Mouse (Mus musculus): Measurements from ENCODE around the gene AY761185. TPM values are rescaled to one million over a fixed set of nuclear protein-coding genes. Genes with fewer than 3 reads are reported as not detected.

Gene AY761185
- not detected for polyA plus RNA-seq (2015; fragmentation: Illumina TruSeq; extraction: RNeasy Lipid Tissue Mini Kit (QIAGEN cat#74804); ENCODE audit: insufficient read depth, low read depth, low replicate concordance)

DNA sequence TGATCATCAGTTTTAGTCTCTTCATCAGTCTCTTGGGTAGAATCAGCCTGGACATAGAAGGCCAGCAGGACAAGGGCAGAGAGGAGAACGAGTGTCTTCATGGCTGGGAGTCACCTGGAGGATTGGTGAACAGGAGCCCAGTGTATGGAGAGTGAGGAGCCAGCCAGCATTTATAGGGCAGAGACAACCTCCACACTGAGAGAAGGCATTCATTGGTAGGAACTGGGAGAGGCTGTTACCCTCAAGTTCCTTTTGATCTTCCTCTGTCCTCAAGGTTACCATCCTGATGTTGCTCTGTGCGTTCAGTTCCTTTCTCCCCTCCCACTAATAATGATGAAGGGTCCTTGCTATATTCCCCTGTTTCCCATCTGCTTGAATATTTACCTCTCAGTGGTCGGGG lies at the start of gene AY761185:
TSS of gene AY761185 (minus strand) at position 101 of the 400 bp plus-strand sequence.

DNA sequence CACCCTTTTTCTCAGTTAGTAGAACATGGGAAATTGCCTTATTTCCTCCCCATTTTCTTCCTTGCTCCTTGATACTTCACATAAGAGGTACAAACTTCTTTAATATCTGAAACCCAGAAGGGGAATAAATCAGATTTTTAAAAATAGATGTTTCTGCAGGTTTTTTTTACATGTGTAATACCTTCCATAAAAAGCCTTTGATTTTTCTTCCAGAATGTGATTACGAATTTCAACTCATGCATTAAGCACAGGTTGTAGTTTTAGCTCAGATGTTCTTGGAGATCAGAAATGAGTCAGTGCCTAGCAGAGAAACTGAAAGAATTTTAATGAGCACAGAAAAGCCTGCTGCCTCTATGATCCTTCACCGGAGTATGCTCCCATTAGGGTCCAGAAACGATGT lies 22.5 kb downstream of the AY761185 start, which contains the start of gene Gm6040:
TSS of gene Gm6040 (minus strand) at position 101 of the 400 bp plus-strand sequence.

DNA sequence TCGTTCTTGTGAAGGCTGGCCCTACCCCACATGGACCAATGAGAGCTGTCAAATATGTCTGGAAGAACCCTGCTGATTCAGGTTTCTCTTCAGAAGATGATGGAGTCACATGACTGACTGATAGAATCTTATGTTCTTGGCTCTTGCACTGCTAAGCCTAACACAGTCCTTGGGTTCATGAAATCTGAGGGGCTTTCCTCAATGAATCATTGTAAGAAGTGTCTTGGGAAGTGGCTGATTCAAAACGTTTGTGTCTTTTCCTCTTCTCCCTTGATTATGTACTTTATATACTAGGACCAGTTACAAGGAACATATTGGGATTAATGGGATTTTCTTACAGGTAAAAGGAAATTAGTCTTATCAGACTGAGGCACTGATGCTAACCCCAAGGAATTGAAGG lies 42.0 kb downstream of the AY761185 start, which contains the start of gene Gm15056:
TSS of gene Gm15056 (minus strand) at position 101 of the 400 bp plus-strand sequence.

Other genes starting within 250 kb of the AY761185 start
- not detected for gene Defb33, start 52.0 kb downstream of the AY761185 start, polyA plus RNA-seq (2015; fragmentation: Illumina TruSeq; extraction: RNeasy Lipid Tissue Mini Kit (QIAGEN cat#74804); ENCODE audit: insufficient read depth, low read depth, low replicate concordance)
- not detected for gene Gm15056, start 42.1 kb downstream of the AY761185 start, polyA plus RNA-seq (2015; fragmentation: Illumina TruSeq; extraction: RNeasy Lipid Tissue Mini Kit (QIAGEN cat#74804); ENCODE audit: insufficient read depth, low read depth, low replicate concordance)
- gene Gm6040, start 22.6 kb downstream of the AY761185 start, polyA plus RNA-seq (2015; fragmentation: Illumina TruSeq; extraction: RNeasy Lipid Tissue Mini Kit (QIAGEN cat#74804); ENCODE audit: insufficient read depth, low read depth, low replicate concordance) = not detected
- not detected for gene Defa21, start 80.8 kb upstream of the AY761185 start, polyA plus RNA-seq (2015; fragmentation: Illumina TruSeq; extraction: RNeasy Lipid Tissue Mini Kit (QIAGEN cat#74804); ENCODE audit: insufficient read depth, low read depth, low replicate concordance)
- gene Defa23, start 110.3 kb upstream of the AY761185 start, polyA plus RNA-seq (2015; fragmentation: Illumina TruSeq; extraction: RNeasy Lipid Tissue Mini Kit (QIAGEN cat#74804); ENCODE audit: insufficient read depth, low read depth, low replicate concordance) = not detected
- gene Defa35, start 120.3 kb upstream of the AY761185 start, polyA plus RNA-seq (2015; fragmentation: Illumina TruSeq; extraction: RNeasy Lipid Tissue Mini Kit (QIAGEN cat#74804); ENCODE audit: insufficient read depth, low read depth, low replicate concordance) = not detected
- not detected for gene Defa25, start 139.7 kb upstream of the AY761185 start, polyA plus RNA-seq (2015; fragmentation: Illumina TruSeq; extraction: RNeasy Lipid Tissue Mini Kit (QIAGEN cat#74804); ENCODE audit: insufficient read depth, low read depth, low replicate concordance)
- not detected for gene Gm14851, start 151.3 kb upstream of the AY761185 start, polyA plus RNA-seq (2015; fragmentation: Illumina TruSeq; extraction: RNeasy Lipid Tissue Mini Kit (QIAGEN cat#74804); ENCODE audit: insufficient read depth, low read depth, low replicate concordance)
- gene Defa30, start 189.9 kb upstream of the AY761185 start, polyA plus RNA-seq (2015; fragmentation: Illumina TruSeq; extraction: RNeasy Lipid Tissue Mini Kit (QIAGEN cat#74804); ENCODE audit: insufficient read depth, low read depth, low replicate concordance) = not detected
- not detected for gene Defa22, start 217.6 kb upstream of the AY761185 start, polyA plus RNA-seq (2015; fragmentation: Illumina TruSeq; extraction: RNeasy Lipid Tissue Mini Kit (QIAGEN cat#74804); ENCODE audit: insufficient read depth, low read depth, low replicate concordance)
- not detected for gene Defa31, start 246.9 kb upstream of the AY761185 start, polyA plus RNA-seq (2015; fragmentation: Illumina TruSeq; extraction: RNeasy Lipid Tissue Mini Kit (QIAGEN cat#74804); ENCODE audit: insufficient read depth, low read depth, low replicate concordance)

Data from pancreas, adult 10 weeks (tissue).